Mouse (Mus musculus): ENCODE results near the gene Tmem202.

Tmem202 gene

GRCm38 (mm10) chr9:59539441-59540137, at the start of gene Tmem202, which contains the start of gene Hexa:
TSS of gene Tmem202 (minus strand) at chr9:59539847.
TSS of gene Hexa (plus strand) at chr9:59539540.
- DNase-seq (ENCODE audit: low spot score) = peak; percentile 83

GRCm38 (mm10) chr9:59588710-59589671, 49.3 kb upstream of the Tmem202 start:
- DNase-seq (ENCODE audit: low spot score) = no peak

GRCm38 (mm10) chr9:59588252-59588651, 48.6 kb upstream of the Tmem202 start:
- no peak for DNase-seq (ENCODE audit: low spot score)

- peak; percentile 71 for DNase-seq (ENCODE audit: low spot score)
These were observed 45.2 kb upstream of the Tmem202 start for GRCm38 (mm10) chr9:59584871-59585308.

- no peak for DNase-seq (ENCODE audit: low spot score)
These were observed 38.8 kb upstream of the Tmem202 start for GRCm38 (mm10) chr9:59578505-59578867.

- DNase-seq (ENCODE audit: low spot score) = peak; percentile 86
These were observed 38.3 kb upstream of the Tmem202 start, which contains the start of gene Celf6 for GRCm38 (mm10) chr9:59577844-59578504. TSS of gene Celf6 (plus strand) at chr9:59577917.

- no peak for DNase-seq (ENCODE audit: low spot score)
These were observed 37.8 kb upstream of the Tmem202 start for GRCm38 (mm10) chr9:59577401-59577800.

GRCm38 (mm10) chr9:59571852-59572251, 32.2 kb upstream of the Tmem202 start:
- DNase-seq (ENCODE audit: low spot score) = no peak

- peak; percentile 67 for DNase-seq (ENCODE audit: low spot score)
These were observed 27.5 kb upstream of the Tmem202 start for GRCm38 (mm10) chr9:59567111-59567510.

GRCm38 (mm10) chr9:59565600-59565999, 26.0 kb upstream of the Tmem202 start:
- peak; percentile 81 for DNase-seq (ENCODE audit: low spot score)

- DNase-seq (ENCODE audit: low spot score) = no peak
These were observed 14.1 kb upstream of the Tmem202 start for GRCm38 (mm10) chr9:59553719-59554118.

- no peak for DNase-seq (ENCODE audit: low spot score)
These were observed 13.0 kb upstream of the Tmem202 start for GRCm38 (mm10) chr9:59552610-59553009.

- peak; percentile 43 for DNase-seq (ENCODE audit: low spot score)
These were observed 12.0 kb upstream of the Tmem202 start for GRCm38 (mm10) chr9:59551620-59552031.

- DNase-seq (ENCODE audit: low spot score) = no peak
These were observed 11.4 kb upstream of the Tmem202 start for GRCm38 (mm10) chr9:59551017-59551416.

- no peak for DNase-seq (ENCODE audit: low spot score)
These were observed 10.4 kb upstream of the Tmem202 start for GRCm38 (mm10) chr9:59550077-59550476.

GRCm38 (mm10) chr9:59548961-59549487, 9.4 kb upstream of the Tmem202 start:
- DNase-seq (ENCODE audit: low spot score) = no peak

GRCm38 (mm10) chr9:59547869-59548268, 8.2 kb upstream of the Tmem202 start:
- no peak for DNase-seq (ENCODE audit: low spot score)

- DNase-seq (ENCODE audit: low spot score) = no peak
These were observed 5.1 kb upstream of the Tmem202 start for GRCm38 (mm10) chr9:59544739-59545138.

- DNase-seq (ENCODE audit: low spot score) = no peak
These were observed 3.2 kb upstream of the Tmem202 start for GRCm38 (mm10) chr9:59542766-59543324.

GRCm38 (mm10) chr9:59541617-59542016, 2.0 kb upstream of the Tmem202 start:
- DNase-seq (ENCODE audit: low spot score) = no peak

GRCm38 (mm10) chr9:59537651-59538050, 2.0 kb downstream of the Tmem202 start:
- peak; percentile 16 for DNase-seq (ENCODE audit: low spot score)

GRCm38 (mm10) chr9:59533889-59534288, 5.8 kb downstream of the Tmem202 start:
- peak; percentile 52 for DNase-seq (ENCODE audit: low spot score)
